Comparison of ENCODE assay signal across 18 mouse cellular contexts in the genomic region with DNA sequence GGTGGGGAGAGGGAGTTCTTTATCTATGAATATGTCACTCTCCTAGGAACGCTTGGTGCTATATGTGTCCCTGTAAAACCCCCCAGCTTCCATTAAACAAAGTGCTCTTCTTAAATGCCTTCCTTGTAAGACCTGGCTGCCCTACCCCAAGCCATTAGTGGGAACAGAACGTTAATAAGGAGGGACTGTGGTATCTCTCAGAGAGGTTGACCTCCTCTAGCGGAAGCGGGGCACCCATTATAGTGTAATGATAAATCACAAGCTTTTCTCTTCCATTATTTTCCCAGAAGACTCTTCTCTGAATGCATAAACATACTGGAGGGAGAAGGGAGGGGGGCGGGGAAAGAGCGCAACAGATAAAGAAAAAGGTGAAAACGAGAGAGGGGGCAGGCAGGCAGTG.
DNase-seq lines count a peak whose midpoint lies in the region; ATAC-seq and TF ChIP-seq lines count a peak whose summit lies in the region.
"Had no signal": no experiment of that assay in that cellular context is flagged by ENCODE, and none has a peak within 500 bp of the region (broad histone marks: within the 10 kb centered on the region; RNA-seq: fewer than 3 reads in every experiment).

No protein-coding gene starts in this region.

- H3K4me3 ChIP-seq in embryonic facial prominence, embryonic 11.5 days (ENCODE audit: low read depth, low read length) = no peak overlapping the region
- no peak overlapping the region for H3K4me3 ChIP-seq in embryonic facial prominence, embryonic 10.5 days
- peak overlapping the region; percentile 2; the same call in 1 of the 2 replicates for H3K4me3 ChIP-seq in heart, embryonic 13.5 days
- no peak overlapping the region for H3K4me3 ChIP-seq in lung, embryonic 14.5 days (ENCODE audit: low read depth, low read length)
- H3K4me3 ChIP-seq: erythroblast, embryonic 14.5 days had no signal

- 67% methylated on average over 7 of the region's 7 CpGs for whole genome bisulfite sequencing in embryonic facial prominence, embryonic 11.5 days
- 77% methylated on average over 7 of the region's 7 CpGs for WGBS in embryonic facial prominence, embryonic 10.5 days
- 36% methylated on average over 7 of the region's 7 CpGs for WGBS in heart, embryonic 13.5 days
- WGBS in lung, embryonic 14.5 days = 22% methylated on average over 7 of the region's 7 CpGs

- DNase-seq in embryonic facial prominence, embryonic 11.5 days (ENCODE audit: low spot score) = no peak
- no peak for DNase-seq in embryonic facial prominence, embryonic 10.5 days (ENCODE audit: low spot score)
- DNase-seq in heart, adult 9 months (ENCODE audit: low spot score in 2 of 2) = no peak
- peak; percentile 9 for DNase-seq in lung, embryonic 14.5 days
- DNase-seq in lung, postnatal 14 days = no peak
- peak; percentile 67 for DNase-seq in brain, embryonic 14.5 days (ENCODE audit: low read depth)
- DNase-seq in layer of hippocampus, postnatal 10 days (ENCODE audit: low spot score in 2 of 2) = no peak
- DNase-seq: adrenal gland, adult 2 months; cerebellum, postnatal 10 days; gastrocnemius, postnatal 36 days; liver; lung, adult 18-20 months; spleen, adult 18-20 months; thymus, adult 2 months had no signal

- no peak overlapping the region for H3K4me2 ChIP-seq in embryonic facial prominence, embryonic 11.5 days (ENCODE audit: low read depth, low read length)
- H3K4me2 ChIP-seq in heart, embryonic 13.5 days = peak overlapping the region; percentile 32
- H3K4me2 ChIP-seq in lung, embryonic 14.5 days = peak overlapping the region; percentile 39

- no peaks in the 10 kb centered on the region for H3K27me3 ChIP-seq in embryonic facial prominence, embryonic 11.5 days (ENCODE audit: control insufficient read depth, insufficient read depth, low read length)
- no peaks in the 10 kb centered on the region for H3K27me3 ChIP-seq in embryonic facial prominence, embryonic 10.5 days (replicated peaks; ENCODE audit: low read depth, poor library complexity, severe bottlenecking)
- no peaks in the 10 kb centered on the region for H3K27me3 ChIP-seq in heart, embryonic 13.5 days (replicated peaks)
- no peaks in the 10 kb centered on the region for H3K27me3 ChIP-seq in lung, embryonic 14.5 days (ENCODE audit: insufficient read depth, low read length)
- H3K27me3 ChIP-seq: CH12.LX had no signal

- H3K27ac ChIP-seq in embryonic facial prominence, embryonic 11.5 days (replicated peaks; ENCODE audit: low read depth, low read length) = no peak overlapping the region
- no peak overlapping the region for H3K27ac ChIP-seq in embryonic facial prominence, embryonic 10.5 days (replicated peaks)
- no peak overlapping the region for H3K27ac ChIP-seq in heart, embryonic 13.5 days (replicated peaks)
- no peak overlapping the region for H3K27ac ChIP-seq in lung, embryonic 14.5 days (ENCODE audit: low read depth)
- H3K27ac ChIP-seq: hindbrain, postnatal 0 days had no signal

- no peaks in the 10 kb centered on the region for H3K9me3 ChIP-seq in embryonic facial prominence, embryonic 11.5 days (replicated peaks; ENCODE audit: control insufficient read depth, low read length)
- no peaks in the 10 kb centered on the region for H3K9me3 ChIP-seq in embryonic facial prominence, embryonic 10.5 days
- no peaks in the 10 kb centered on the region for H3K9me3 ChIP-seq in heart, embryonic 13.5 days
- no peaks in the 10 kb centered on the region for H3K9me3 ChIP-seq in lung, embryonic 14.5 days (ENCODE audit: low read depth, low read length)

- H3K9ac ChIP-seq in embryonic facial prominence, embryonic 11.5 days (replicated peaks; ENCODE audit: low read length) = no peak overlapping the region
- H3K9ac ChIP-seq in heart, embryonic 13.5 days = no peak overlapping the region
- H3K9ac ChIP-seq in lung, embryonic 14.5 days = no peak overlapping the region

- ATAC-seq in embryonic facial prominence, embryonic 11.5 days (replicated peaks; ENCODE audit: insufficient number of reproducible peaks, low FRiP score, low TSS enrichment, low read depth) = 0 out of 2 replicates have a peak, but pooled peaks have one; percentile 29
- ATAC-seq in heart, embryonic 13.5 days (ENCODE audit: extremely low read depth, insufficient number of reproducible peaks, low FRiP score, low TSS enrichment) = no peak
- no peak for ATAC-seq in lung, embryonic 14.5 days (ENCODE audit: insufficient read depth)
- ATAC-seq: hindbrain, postnatal 0 days had no signal

- no peaks in the 10 kb centered on the region for H3K36me3 ChIP-seq in embryonic facial prominence, embryonic 11.5 days (replicated peaks; ENCODE audit: control insufficient read depth, insufficient read depth, low read depth, low read length)
- H3K36me3 ChIP-seq in embryonic facial prominence, embryonic 10.5 days (replicated peaks) = no peaks in the 10 kb centered on the region
- H3K36me3 ChIP-seq in heart, embryonic 13.5 days = no peaks in the 10 kb centered on the region
- no peaks in the 10 kb centered on the region for H3K36me3 ChIP-seq in lung, embryonic 14.5 days (ENCODE audit: insufficient read depth)

- no peak for TF ChIP-seq CTCF in lung, embryonic 14.5 days (IDR thresholded peaks at IDR 0.05; ENCODE audit: low read depth)
- no peak for TF ChIP-seq CTCF in brain, embryonic 14.5 days (IDR thresholded peaks at IDR 0.05; ENCODE audit: borderline replicate concordance, extremely low read depth, insufficient read depth, insufficient read length)

- H3K4me1 ChIP-seq in embryonic facial prominence, embryonic 11.5 days (ENCODE audit: control insufficient read depth, insufficient read depth, low read length) = no peaks in the 10 kb centered on the region
- H3K4me1 ChIP-seq in embryonic facial prominence, embryonic 10.5 days = peaks cover 3% of the 10 kb centered on the region; the same call in 1 of the 2 replicates
- H3K4me1 ChIP-seq in heart, embryonic 13.5 days = no peaks in the 10 kb centered on the region
- no peaks in the 10 kb centered on the region for H3K4me1 ChIP-seq in lung, embryonic 14.5 days (ENCODE audit: insufficient read depth)

- no peak for TF ChIP-seq POLR2A in brain, embryonic 14.5 days (IDR thresholded peaks at IDR 0.05; ENCODE audit: borderline replicate concordance, extremely low read depth, insufficient read depth, insufficient read length, poor library complexity, severe bottlenecking)

Comparison
In these comparisons a context has a peak if more than half of its experiments do, and no peak if none do; other contexts are left out.
1. DNase-seq: peak in lung, embryonic 14.5 days (single experiment) and brain, embryonic 14.5 days (single experiment); none in embryonic facial prominence, embryonic 11.5 days (single experiment), embryonic facial prominence, embryonic 10.5 days (single experiment), heart, adult 9 months (0 of 2), lung, postnatal 14 days (single experiment) and layer of hippocampus, postnatal 10 days (0 of 2).